Mouse (Mus musculus): ENCODE measurements at regions not wholly inside any gene's neighbourhood (a gene's known extent, or its start where the extent isn't known, plus 50 kb on each side); places are given as distances from the start of the nearest gene placed in this dataset.

DNA sequence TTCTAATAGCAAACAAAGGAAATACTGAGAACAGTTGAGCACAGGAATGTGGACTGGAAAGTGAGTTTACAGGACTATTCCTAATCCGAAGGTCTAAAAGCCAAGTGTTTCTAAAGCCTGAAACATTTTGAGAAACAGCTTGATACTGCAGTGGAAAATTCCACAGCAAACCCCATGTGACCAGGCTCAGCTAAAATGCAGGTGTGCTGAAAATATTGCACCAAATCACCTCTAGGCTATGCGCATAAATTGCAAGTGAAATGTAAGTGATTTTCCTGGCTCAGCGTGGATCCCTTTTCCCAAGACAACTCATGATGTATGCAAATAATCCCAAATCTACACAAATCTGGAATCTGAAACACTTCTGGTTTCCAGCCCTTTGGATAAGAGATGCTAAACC, 57.1 kb upstream of the Tut7 start:
- TF ChIP-seq GATA1 (IDR thresholded peaks at IDR 0.05; ENCODE audit: low read length), result no peak
- no peak for TF ChIP-seq TAL1 (IDR thresholded peaks at IDR 0.05; ENCODE audit: low read length)
